ENCODE assay signal across 23 mouse cellular contexts in the genomic region with DNA sequence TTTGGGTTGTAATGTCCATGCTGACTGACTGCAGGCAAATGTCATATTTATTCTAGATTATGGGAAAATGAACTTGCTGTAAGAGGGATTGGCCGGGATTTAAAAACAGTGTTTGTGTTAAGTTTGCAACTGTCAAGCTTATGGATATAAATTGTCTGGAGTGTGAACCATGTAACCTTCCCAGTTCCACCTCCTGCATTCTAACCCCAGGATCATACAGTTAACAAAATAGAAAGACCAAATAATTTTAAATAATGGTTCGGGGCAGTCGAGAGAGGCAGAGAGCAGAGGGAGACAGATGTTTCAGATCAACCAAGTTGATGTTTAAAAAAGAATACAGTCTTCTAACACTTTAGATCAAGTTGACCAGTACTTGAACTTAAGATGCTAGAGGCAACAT.
DNase-seq lines count a peak whose midpoint lies in the region; ATAC-seq and TF ChIP-seq lines count a peak whose summit lies in the region.
"Had no signal": no experiment of that assay in that cellular context is flagged by ENCODE, and none has a peak within 500 bp of the region (broad histone marks: within the 10 kb centered on the region; RNA-seq: fewer than 3 reads in every experiment).

No protein-coding gene starts in this region.

- peaks cover 8% of the 10 kb centered on the region for H3K4me1 ChIP-seq in heart, embryonic 13.5 days
- H3K4me1 ChIP-seq in heart, embryonic 10.5 days: peaks cover 7% of the 10 kb centered on the region; the same call in 1 of the 2 replicates
- peaks cover 16% of the 10 kb centered on the region for H3K4me1 ChIP-seq in kidney, embryonic 15.5 days
- peaks cover 4% of the 10 kb centered on the region; the same call in 1 of the 2 replicates for H3K4me1 ChIP-seq in stomach, embryonic 14.5 days (ENCODE audit: control insufficient read depth, insufficient read depth, low read length)
- no peaks in the 10 kb centered on the region for H3K4me1 ChIP-seq in stomach, postnatal 0 days (replicated peaks; ENCODE audit: control insufficient read depth, insufficient read depth)
- H3K4me1 ChIP-seq in stomach, embryonic 16.5 days (ENCODE audit: control insufficient read depth, insufficient read depth, low read length): peaks cover 7% of the 10 kb centered on the region; the same call in 1 of the 2 replicates
- H3K4me1 ChIP-seq: embryonic facial prominence, embryonic 15.5 days; forebrain, embryonic 10.5 days; hindbrain, embryonic 12.5 days had no signal

- H3K9me3 ChIP-seq in heart, embryonic 13.5 days: no peaks in the 10 kb centered on the region
- no peaks in the 10 kb centered on the region for H3K9me3 ChIP-seq in heart, embryonic 10.5 days
- no peaks in the 10 kb centered on the region for H3K9me3 ChIP-seq in kidney, embryonic 15.5 days (replicated peaks)
- H3K9me3 ChIP-seq in stomach, embryonic 14.5 days (ENCODE audit: control insufficient read depth, low read depth, low read length): no peaks in the 10 kb centered on the region
- H3K9me3 ChIP-seq in stomach, postnatal 0 days (ENCODE audit: control insufficient read depth, low read length): no peaks in the 10 kb centered on the region
- H3K9me3 ChIP-seq in stomach, embryonic 16.5 days (replicated peaks; ENCODE audit: control insufficient read depth, low read length): no peaks in the 10 kb centered on the region
- H3K9me3 ChIP-seq: embryonic facial prominence, embryonic 15.5 days; forebrain, embryonic 10.5 days; hindbrain, embryonic 12.5 days had no signal

- peaks cover 53% of the 10 kb centered on the region for H3K36me3 ChIP-seq in heart, embryonic 13.5 days
- peaks cover 12% of the 10 kb centered on the region; the same call in 1 of the 2 replicates for H3K36me3 ChIP-seq in heart, embryonic 10.5 days
- peaks cover 8% of the 10 kb centered on the region; the same call in 1 of the 2 replicates for H3K36me3 ChIP-seq in kidney, embryonic 15.5 days
- peaks cover 18% of the 10 kb centered on the region for H3K36me3 ChIP-seq in stomach, embryonic 14.5 days (ENCODE audit: control insufficient read depth, insufficient read depth, low read length)
- peaks cover 7% of the 10 kb centered on the region for H3K36me3 ChIP-seq in stomach, postnatal 0 days (ENCODE audit: control insufficient read depth, insufficient read depth, low read length)
- 0 out of 2 replicates have a peak, but pooled peaks cover 2% of the 10 kb centered on the region for H3K36me3 ChIP-seq in stomach, embryonic 16.5 days (ENCODE audit: control insufficient read depth, insufficient read depth, low read length)

- no peak for ATAC-seq in heart, embryonic 13.5 days (ENCODE audit: extremely low read depth, insufficient number of reproducible peaks, low FRiP score, low TSS enrichment)
- peak; percentile 90 for ATAC-seq in kidney, embryonic 15.5 days (replicated peaks; ENCODE audit: low FRiP score)
- ATAC-seq in stomach, embryonic 14.5 days (ENCODE audit: insufficient number of reproducible peaks, insufficient read depth, low FRiP score, low read depth): peak; percentile 75; the same call in 1 of the 2 replicates
- ATAC-seq in stomach, postnatal 0 days (ENCODE audit: low FRiP score, low TSS enrichment): no peak
- ATAC-seq in stomach, embryonic 16.5 days (ENCODE audit: insufficient read depth, low FRiP score): peak; percentile 56; the same call in 1 of the 2 replicates
- ATAC-seq in megakaryocyte progenitor cell, adult 5-6 weeks (replicated peaks; ENCODE audit: poor library complexity): no peak
- ATAC-seq: activated CD4-positive, CD25-positive, alpha-beta regulatory T cell, adult 4 months; forebrain, embryonic 14.5 days; Patski had no signal

- H3K4me3 ChIP-seq in heart, embryonic 13.5 days: no peak overlapping the region
- H3K4me3 ChIP-seq in heart, embryonic 10.5 days: no peak overlapping the region
- no peak overlapping the region for H3K4me3 ChIP-seq in kidney, embryonic 15.5 days (replicated peaks)
- H3K4me3 ChIP-seq in stomach, embryonic 14.5 days (ENCODE audit: low read depth, low read length): no peak overlapping the region
- H3K4me3 ChIP-seq in stomach, postnatal 0 days (ENCODE audit: low read depth, low read length): no peak overlapping the region
- H3K4me3 ChIP-seq in stomach, embryonic 16.5 days (replicated peaks; ENCODE audit: low read length): no peak overlapping the region
- H3K4me3 ChIP-seq: embryonic facial prominence, embryonic 15.5 days; erythroblast, embryonic 14.5 days; forebrain, embryonic 10.5 days; gastrocnemius, adult 2 months; hindbrain, embryonic 12.5 days had no signal

- 69% methylated on average over 3 of the region's 3 CpGs for WGBS in heart, embryonic 13.5 days
- 89% methylated on average over 3 of the region's 3 CpGs for WGBS in heart, embryonic 10.5 days
- WGBS in kidney, embryonic 15.5 days: 27% methylated on average over 3 of the region's 3 CpGs
- 24% methylated on average over 3 of the region's 3 CpGs for WGBS in stomach, embryonic 14.5 days
- 43% methylated on average over 3 of the region's 3 CpGs for WGBS in stomach, postnatal 0 days
- WGBS in stomach, embryonic 16.5 days: 31% methylated on average over 3 of the region's 3 CpGs

- no peak overlapping the region for H3K4me2 ChIP-seq in heart, embryonic 13.5 days
- H3K4me2 ChIP-seq in kidney, embryonic 15.5 days: no peak overlapping the region
- H3K4me2 ChIP-seq in stomach, embryonic 14.5 days (replicated peaks; ENCODE audit: low read depth, low read length): no peak overlapping the region
- no peak overlapping the region for H3K4me2 ChIP-seq in stomach, postnatal 0 days (replicated peaks; ENCODE audit: low read depth)
- no peak overlapping the region for H3K4me2 ChIP-seq in stomach, embryonic 16.5 days (ENCODE audit: low read depth, low read length)
- H3K4me2 ChIP-seq: embryonic facial prominence, embryonic 15.5 days; hindbrain, embryonic 12.5 days had no signal

- no peaks in the 10 kb centered on the region for H3K27me3 ChIP-seq in heart, embryonic 13.5 days (replicated peaks)
- H3K27me3 ChIP-seq in heart, embryonic 10.5 days (ENCODE audit: insufficient read depth, poor library complexity, severe bottlenecking): no peaks in the 10 kb centered on the region
- H3K27me3 ChIP-seq in kidney, embryonic 15.5 days: no peaks in the 10 kb centered on the region
- no peaks in the 10 kb centered on the region for H3K27me3 ChIP-seq in stomach, embryonic 14.5 days (ENCODE audit: control insufficient read depth, insufficient read depth, low read length)
- no peaks in the 10 kb centered on the region for H3K27me3 ChIP-seq in stomach, postnatal 0 days (ENCODE audit: control insufficient read depth, insufficient read depth, low read length)
- no peaks in the 10 kb centered on the region for H3K27me3 ChIP-seq in stomach, embryonic 16.5 days (ENCODE audit: control insufficient read depth, insufficient read depth, low read length)
- H3K27me3 ChIP-seq: embryonic facial prominence, embryonic 15.5 days; hindbrain, embryonic 12.5 days; Patski had no signal

- TF ChIP-seq CTCF in stomach, postnatal 0 days (IDR thresholded peaks at IDR 0.05; ENCODE audit: low read depth): no peak

- no peak for TF ChIP-seq EP300 in stomach, postnatal 0 days (optimal IDR thresholded peaks at IDR 0.05)

- H3K9ac ChIP-seq in heart, embryonic 13.5 days: no peak overlapping the region
- H3K9ac ChIP-seq in kidney, embryonic 15.5 days: no peak overlapping the region
- H3K9ac ChIP-seq in stomach, embryonic 14.5 days (replicated peaks; ENCODE audit: low read depth, low read length): no peak overlapping the region
- no peak overlapping the region for H3K9ac ChIP-seq in stomach, postnatal 0 days (ENCODE audit: low read length)
- no peak overlapping the region for H3K9ac ChIP-seq in stomach, embryonic 16.5 days (ENCODE audit: low read length)
- H3K9ac ChIP-seq: embryonic facial prominence, embryonic 15.5 days; hindbrain, embryonic 12.5 days had no signal

- DNase-seq in heart, embryonic 10.5 days (ENCODE audit: low spot score): no peak
- no peak for DNase-seq in kidney, adult 11 months
- DNase-seq in stomach, postnatal 0 days (ENCODE audit: low spot score): no peak
- DNase-seq: adrenal gland, postnatal 14 days; cerebellum, adult 11-12 months; cerebellum, adult 9-10 months; cerebellum, postnatal 36 days; gastrocnemius, adult 2 months; gastrocnemius, postnatal 25 days; heart, postnatal 10 days; heart, postnatal 4 days had no signal

- 0 out of 2 replicates have a peak overlapping the region, but pooled peaks have one; percentile 39 for H3K27ac ChIP-seq in heart, embryonic 13.5 days (replicated peaks)
- H3K27ac ChIP-seq in heart, embryonic 10.5 days: no peak overlapping the region
- peak overlapping the region; percentile 75 for H3K27ac ChIP-seq in kidney, embryonic 15.5 days
- H3K27ac ChIP-seq in stomach, embryonic 14.5 days (ENCODE audit: low read length): peak overlapping the region; percentile 77; the same call in 1 of the 2 replicates
- H3K27ac ChIP-seq in stomach, postnatal 0 days (replicated peaks): no peak overlapping the region
- no peak overlapping the region for H3K27ac ChIP-seq in stomach, embryonic 16.5 days (ENCODE audit: low read length)
- H3K27ac ChIP-seq: embryonic facial prominence, embryonic 15.5 days; forebrain, embryonic 10.5 days; gastrocnemius, adult 2 months; hindbrain, embryonic 12.5 days had no signal

Comparison
In these comparisons a context has a peak if more than half of its experiments do, and no peak if none do; other contexts are left out.
1. ATAC-seq: peak in kidney, embryonic 15.5 days (single experiment), stomach, embryonic 14.5 days (single experiment) and stomach, embryonic 16.5 days (single experiment); none in heart, embryonic 13.5 days (single experiment), stomach, postnatal 0 days (single experiment) and megakaryocyte progenitor cell, adult 5-6 weeks (single experiment).
2. H3K27ac ChIP-seq: peak in heart, embryonic 13.5 days (single experiment), kidney, embryonic 15.5 days (single experiment) and stomach, embryonic 14.5 days (single experiment); none in heart, embryonic 10.5 days (single experiment), stomach, postnatal 0 days (single experiment) and stomach, embryonic 16.5 days (single experiment).